Mouse (Mus musculus) hindbrain, embryonic 15.5 days (tissue): Measurements from ENCODE around the gene Dab2ip. TPM values are rescaled to one million over a fixed set of nuclear protein-coding genes. Genes with fewer than 3 reads are reported as not detected.
A peak's percentile ranks its signal among the peaks of the same experiment; 100 is the strongest.

Experiments used
- ATAC-seq: fragments of 200-750 bp; cut with Nextera tagmentation; 2 replicates; pipeline ENCODE4 v1.8.0; 2017; ENCODE audit warnings: low read depth, moderate number of reproducible peaks, moderate TSS enrichment; ENCODE audit not compliant: low FRiP score
- H3K27ac ChIP-seq: fragments of 300-500 bp; sonication (generic); replicated peaks from 2 replicates; pipeline ENCODE4 v1.5.1; 2015; ENCODE audit warnings: mild to moderate bottlenecking, inconsistent platforms
- H3K27me3 ChIP-seq: fragments of 300-500 bp; sonication (generic); 2 replicates; pipeline ENCODE4 v1.6.1; 2015; ENCODE audit warnings: control low read depth, inconsistent platforms
- H3K36me3 ChIP-seq: fragments of 300-500 bp; sonication (generic); 2 replicates; pipeline ENCODE4 v1.6.1; 2015; ENCODE audit warnings: control low read depth, inconsistent platforms
- H3K4me1 ChIP-seq: fragments of 300-500 bp; sonication (generic); replicated peaks from 2 replicates; pipeline ENCODE4 v1.6.1; 2015; ENCODE audit warnings: control low read depth, inconsistent platforms
- H3K4me2 ChIP-seq: fragments of 300-500 bp; sonication (generic); 2 replicates; pipeline ENCODE4 v1.6.1; 2015; ENCODE audit warnings: moderate library complexity, mild to moderate bottlenecking, inconsistent platforms
- H3K4me3 ChIP-seq: fragments of 300-500 bp; sonication (generic); 2 replicates; pipeline ENCODE4 v1.5.1; 2015; ENCODE audit warnings: mild to moderate bottlenecking, inconsistent platforms
- H3K9ac ChIP-seq: fragments of 300-500 bp; sonication (generic); 2 replicates; pipeline ENCODE4 v1.6.1; 2015; ENCODE audit warnings: inconsistent platforms
- H3K9me3 ChIP-seq: fragments of 300-500 bp; sonication (generic); 2 replicates; pipeline ENCODE4 v1.6.1; 2016; ENCODE audit warnings: control low read depth, inconsistent platforms
- WGBS: fragments of 180-500 bp; shearing (Covaris S2); methylation state at CpG from one replicate; pipeline ENCODE4 v1.1.7; 2015; 5-methylcytosine and 5-hydroxymethylcytosine counted together
- polyA plus RNA-seq: library from polyadenylated mRNA; unstranded; fragments of >200 nt; fragmentation: Nextera tagmentation; extraction: Ambion mirVana; gene quantifications from 2 replicates; pipeline ENCODE4 v1.2.1, GENCODE M21; 2015

The Dab2ip gene
- polyA plus RNA-seq, 1 experiment from 2014 or later = 70.7 TPM

DNA sequence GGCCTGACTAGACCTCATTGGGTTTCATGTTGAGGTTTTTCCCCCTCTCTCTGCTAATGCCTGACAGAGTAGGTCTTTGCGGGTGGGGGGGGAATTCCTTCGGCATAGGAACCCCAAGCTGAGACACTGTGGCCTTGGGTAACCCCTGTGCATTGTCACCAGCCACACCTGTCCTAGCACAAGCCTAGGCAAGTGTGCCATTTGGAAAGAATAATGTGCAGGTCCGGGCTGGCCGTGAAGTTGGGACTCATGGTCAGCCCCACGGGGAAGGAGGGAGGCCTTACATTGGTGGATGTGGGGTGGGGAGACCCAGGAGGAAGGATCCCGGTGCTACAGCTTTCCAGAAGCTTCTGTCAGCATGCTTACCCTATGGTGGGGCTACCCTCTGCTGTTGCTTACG is 50.8 kb downstream of the Dab2ip start:
- no peaks in the 10 kb centered on the region for H3K27me3 ChIP-seq
- H3K4me2 ChIP-seq = no peak overlapping the region
- H3K4me3 ChIP-seq = no peak overlapping the region
- no peak overlapping the region for H3K27ac ChIP-seq
- no peak overlapping the region for H3K9ac ChIP-seq
- no peaks in the 10 kb centered on the region for H3K9me3 ChIP-seq
- H3K36me3 ChIP-seq = no peaks in the 10 kb centered on the region
- 80% methylated on average over 7 of the region's 7 CpGs for WGBS
- peaks cover 42% of the 10 kb centered on the region for H3K4me1 ChIP-seq
- no peak for ATAC-seq

DNA sequence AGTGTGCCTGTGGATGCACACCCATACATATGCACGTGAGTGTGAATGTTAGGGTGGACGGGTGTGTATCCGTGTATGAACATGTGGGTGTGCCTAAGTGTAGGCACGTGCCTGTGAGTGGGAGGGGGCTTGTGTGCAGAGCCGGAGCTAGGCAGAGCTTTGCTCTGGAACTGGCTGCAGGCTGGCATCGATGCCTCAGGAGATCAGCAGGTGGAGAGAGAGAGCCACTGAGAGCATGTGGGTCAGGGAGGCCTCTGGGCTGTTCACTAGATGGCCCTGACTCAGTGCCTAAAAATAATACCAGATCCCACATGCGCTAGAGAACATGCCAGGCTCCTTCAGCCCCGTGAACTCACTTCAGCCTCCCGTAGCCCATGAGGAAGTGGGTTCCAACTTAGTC is 51.3 kb downstream of the Dab2ip start:
- Histone ChIP-seq H3K4me3 (no peak overlapping the region), H3K9ac (no peak overlapping the region), H3K9me3 (no peaks in the 10 kb centered on the region), H3K4me2 (no peak overlapping the region), H3K27ac (no peak overlapping the region), H3K36me3 (no peaks in the 10 kb centered on the region), H3K27me3 (no peaks in the 10 kb centered on the region), H3K4me1 (peaks cover 42% of the 10 kb centered on the region)
- ATAC-seq = peak; percentile 52; the same call in 1 of the 2 replicates
- 56% methylated on average over 9 of the region's 9 CpGs for WGBS

DNA sequence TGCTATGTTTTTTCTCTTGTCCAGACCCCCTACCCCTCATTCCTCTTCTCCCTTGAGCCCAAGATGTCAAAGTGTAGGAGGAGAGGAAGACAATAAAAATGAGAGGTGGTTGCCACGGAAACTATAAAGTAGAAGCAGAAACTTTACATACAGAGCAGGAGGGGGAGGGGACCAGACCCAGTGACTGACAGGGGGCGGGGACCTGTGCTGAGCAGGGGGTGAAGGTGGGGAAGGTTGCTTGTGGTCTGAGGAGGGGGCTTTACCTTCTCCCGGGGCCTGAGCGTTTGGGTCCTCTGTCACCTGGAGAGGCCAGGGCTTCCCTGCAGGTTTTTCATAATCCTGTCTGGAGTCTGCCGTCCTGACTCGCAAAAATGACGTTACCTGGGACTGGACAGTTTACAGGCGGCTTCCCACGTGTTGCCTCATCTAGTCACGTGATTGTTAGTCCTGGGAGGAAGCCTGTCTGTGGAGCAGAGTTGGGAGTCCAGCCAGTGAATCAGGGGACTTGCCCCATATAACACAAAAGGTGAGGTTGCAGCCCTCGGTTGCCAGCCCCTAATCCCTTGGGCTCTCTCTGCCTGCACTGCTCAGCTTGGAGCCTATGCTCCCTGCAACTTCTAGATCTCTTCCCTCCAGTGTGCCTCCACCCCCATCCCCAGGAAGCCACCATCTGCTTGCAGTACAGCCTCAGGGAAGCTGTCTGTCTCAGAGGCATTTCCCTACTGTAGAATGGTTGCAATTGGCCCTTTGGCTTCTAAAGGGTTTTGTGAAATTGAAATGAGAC is 52.3 kb downstream of the Dab2ip start:
- H3K9me3 ChIP-seq = no peaks in the 10 kb centered on the region
- H3K4me1 ChIP-seq = peaks cover 42% of the 10 kb centered on the region
- ATAC-seq = 0 out of 2 replicates have a peak, but pooled peaks have one; percentile 20
- no peaks in the 10 kb centered on the region for H3K36me3 ChIP-seq
- H3K4me2 ChIP-seq = no peak overlapping the region; the same call in 1 of the 2 replicates
- no peak overlapping the region for H3K9ac ChIP-seq
- H3K27me3 ChIP-seq = no peaks in the 10 kb centered on the region
- WGBS = 6% methylated on average over 11 of the region's 11 CpGs
- no peak overlapping the region for H3K4me3 ChIP-seq
- no peak overlapping the region for H3K27ac ChIP-seq

DNA sequence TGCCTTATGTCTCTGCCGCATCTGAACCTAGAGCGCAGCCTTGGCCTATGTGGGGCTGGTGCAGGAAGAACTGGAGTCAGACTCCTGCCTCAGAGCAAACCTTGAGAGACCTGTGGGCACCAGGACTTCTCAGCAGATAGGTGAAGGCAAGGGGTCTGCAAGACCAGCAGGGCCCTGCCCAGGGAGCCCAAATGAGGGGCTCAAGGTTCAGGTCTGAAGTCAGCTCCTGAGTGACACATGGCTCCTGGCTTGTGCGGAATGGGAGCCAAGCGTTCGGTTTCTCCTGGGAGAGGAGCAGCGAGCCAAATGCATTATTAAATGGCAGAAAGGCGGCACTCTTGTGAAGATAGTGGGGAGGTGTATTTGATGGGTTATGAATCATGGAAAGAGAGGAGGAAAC is 52.9 kb downstream of the Dab2ip start:
- Histone ChIP-seq H3K36me3 (no peaks in the 10 kb centered on the region), H3K9ac (no peak overlapping the region), H3K4me2 (no peak overlapping the region), H3K27ac (no peak overlapping the region), H3K9me3 (no peaks in the 10 kb centered on the region), H3K4me1 (peaks cover 42% of the 10 kb centered on the region), H3K27me3 (no peaks in the 10 kb centered on the region), H3K4me3 (no peak overlapping the region)
- WGBS = 43% methylated on average over 7 of the region's 7 CpGs
- ATAC-seq = no peak

DNA sequence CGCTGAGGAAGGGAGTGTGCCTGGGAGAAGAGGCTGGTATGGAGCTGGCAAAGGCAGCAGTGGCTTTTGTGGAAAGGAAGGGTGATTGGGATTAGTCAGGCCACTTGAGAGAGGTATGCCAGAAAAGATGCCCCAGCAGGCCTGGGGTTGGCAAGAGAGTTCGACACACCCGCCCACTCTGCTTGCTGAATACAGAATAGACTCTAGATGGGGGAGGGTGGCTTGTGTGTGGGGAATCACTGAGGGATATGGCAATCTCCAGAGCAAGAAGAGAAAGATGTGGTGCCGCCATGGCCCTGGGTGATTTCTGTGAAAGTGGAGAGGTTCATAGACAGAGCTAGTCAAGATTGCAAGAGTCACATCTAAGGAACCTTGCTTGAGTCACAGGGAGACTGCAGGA is 53.6 kb downstream of the Dab2ip start:
- Histone ChIP-seq H3K4me3 (no peak overlapping the region), H3K27ac (no peak overlapping the region), H3K4me1 (peaks cover 42% of the 10 kb centered on the region), H3K36me3 (no peaks in the 10 kb centered on the region), H3K9me3 (no peaks in the 10 kb centered on the region), H3K9ac (no peak overlapping the region), H3K4me2 (no peak overlapping the region), H3K27me3 (no peaks in the 10 kb centered on the region)
- 68% methylated on average over 4 of the region's 4 CpGs for WGBS
- no peak for ATAC-seq

DNA sequence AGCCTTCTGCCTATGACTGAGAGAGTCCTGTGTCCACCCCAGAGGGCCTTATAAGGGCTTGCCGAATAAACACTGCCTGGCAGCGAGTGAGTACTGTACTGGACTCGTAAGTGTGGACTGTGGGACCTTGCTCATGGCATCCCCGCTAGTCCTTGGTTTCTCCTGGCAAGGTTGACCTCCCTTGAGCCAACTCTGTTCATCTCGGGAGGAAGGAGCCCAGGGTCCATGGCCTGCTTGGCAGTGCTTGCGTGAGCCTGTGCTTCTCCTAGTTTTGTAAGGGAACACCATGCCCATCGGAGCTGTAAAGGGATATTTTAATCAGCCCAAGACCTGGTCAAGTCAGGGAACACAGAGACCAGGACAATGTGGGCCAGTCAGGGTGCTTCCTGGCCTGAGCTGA is 54.2 kb downstream of the Dab2ip start:
- Histone ChIP-seq H3K9me3 (no peaks in the 10 kb centered on the region), H3K27ac (no peak overlapping the region), H3K4me3 (no peak overlapping the region), H3K9ac (no peak overlapping the region), H3K4me2 (no peak overlapping the region), H3K4me1 (peaks cover 39% of the 10 kb centered on the region), H3K36me3 (no peaks in the 10 kb centered on the region), H3K27me3 (no peaks in the 10 kb centered on the region)
- 84% methylated on average over 7 of the region's 7 CpGs for WGBS
- no peak for ATAC-seq

DNA sequence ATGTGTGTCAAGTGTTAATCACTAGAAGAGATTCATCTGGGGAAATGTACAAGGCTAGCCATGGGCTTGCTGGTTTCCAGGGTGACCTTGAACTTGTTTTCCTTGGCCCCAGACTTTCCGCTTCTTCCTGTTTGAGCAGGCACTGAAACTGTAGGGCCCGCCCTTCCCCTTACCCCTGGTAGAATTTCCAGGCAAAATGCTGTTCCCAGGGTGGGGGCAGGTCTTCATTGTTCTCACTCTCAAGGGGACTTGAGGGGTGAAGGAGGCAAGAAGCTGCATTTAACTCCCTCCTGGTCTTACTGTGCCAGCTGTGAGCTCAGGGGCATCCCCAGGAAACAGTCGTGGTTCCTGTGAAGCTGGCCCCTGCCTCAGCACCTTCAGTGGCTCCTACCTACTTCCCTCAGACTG is 55.9 kb downstream of the Dab2ip start:
- H3K4me1 ChIP-seq = peaks cover 34% of the 10 kb centered on the region
- ATAC-seq = no peak
- 0 out of 2 replicates have a peak overlapping the region, but pooled peaks have one; percentile 5 for H3K27ac ChIP-seq
- WGBS = 51% methylated on average over 3 of the region's 3 CpGs
- no peak overlapping the region for H3K9ac ChIP-seq
- no peak overlapping the region for H3K4me2 ChIP-seq
- no peak overlapping the region for H3K4me3 ChIP-seq
- no peaks in the 10 kb centered on the region for H3K36me3 ChIP-seq
- no peaks in the 10 kb centered on the region for H3K27me3 ChIP-seq
- no peaks in the 10 kb centered on the region for H3K9me3 ChIP-seq

DNA sequence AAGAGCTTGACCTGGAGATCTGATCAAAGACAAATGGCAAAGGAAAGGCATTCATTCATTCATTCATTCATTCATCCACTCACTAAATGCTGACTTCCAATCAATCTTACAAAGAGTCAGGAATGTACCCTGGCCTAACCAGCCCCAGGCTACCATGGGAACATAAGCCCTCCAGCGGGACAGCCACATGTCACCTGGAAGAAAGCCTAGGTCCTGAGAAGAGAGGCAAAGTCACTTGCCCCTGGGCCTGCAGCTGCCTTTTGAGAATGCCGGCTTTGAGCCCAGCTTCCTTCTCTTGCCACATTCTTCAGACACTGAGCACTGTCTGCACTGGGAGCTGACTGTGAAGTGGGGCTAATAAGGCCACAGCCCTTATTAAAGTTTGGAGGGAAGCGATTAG is 56.3 kb downstream of the Dab2ip start:
- Histone ChIP-seq H3K27ac (peak overlapping the region; percentile 5; the same call in 1 of the 2 replicates), H3K9ac (no peak overlapping the region), H3K4me1 (peaks cover 33% of the 10 kb centered on the region), H3K4me3 (no peak overlapping the region), H3K9me3 (no peaks in the 10 kb centered on the region), H3K27me3 (no peaks in the 10 kb centered on the region), H3K36me3 (no peaks in the 10 kb centered on the region), H3K4me2 (no peak overlapping the region)
- 56% methylated on average over 3 of the region's 3 CpGs for WGBS
- no peak for ATAC-seq

DNA sequence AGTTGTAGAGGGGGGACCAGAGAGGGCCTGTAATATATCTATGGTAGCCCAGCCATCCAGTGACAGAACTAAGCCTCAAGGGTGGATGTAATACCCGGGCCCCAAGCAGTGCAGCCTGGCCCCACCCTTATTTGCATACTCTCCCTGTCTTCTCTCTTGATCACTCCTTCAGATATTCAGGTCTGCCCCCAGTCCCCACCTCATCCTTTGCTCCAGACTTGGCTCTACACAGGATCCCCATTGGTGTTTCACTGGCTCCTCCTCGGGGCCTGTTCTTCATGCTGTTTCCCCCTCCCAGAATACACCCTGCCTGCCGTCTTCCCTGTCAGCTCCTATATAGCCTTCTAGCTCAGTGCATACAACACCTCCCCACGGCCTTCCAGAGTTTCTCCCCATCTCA is 57.3 kb downstream of the Dab2ip start:
- WGBS = 60% methylated on average over 4 of the region's 4 CpGs
- Histone ChIP-seq H3K27me3 (no peaks in the 10 kb centered on the region), H3K36me3 (no peaks in the 10 kb centered on the region), H3K9ac (no peak overlapping the region), H3K9me3 (no peaks in the 10 kb centered on the region), H3K27ac (no peak overlapping the region), H3K4me1 (peaks cover 33% of the 10 kb centered on the region), H3K4me2 (no peak overlapping the region), H3K4me3 (no peak overlapping the region)
- no peak for ATAC-seq

DNA sequence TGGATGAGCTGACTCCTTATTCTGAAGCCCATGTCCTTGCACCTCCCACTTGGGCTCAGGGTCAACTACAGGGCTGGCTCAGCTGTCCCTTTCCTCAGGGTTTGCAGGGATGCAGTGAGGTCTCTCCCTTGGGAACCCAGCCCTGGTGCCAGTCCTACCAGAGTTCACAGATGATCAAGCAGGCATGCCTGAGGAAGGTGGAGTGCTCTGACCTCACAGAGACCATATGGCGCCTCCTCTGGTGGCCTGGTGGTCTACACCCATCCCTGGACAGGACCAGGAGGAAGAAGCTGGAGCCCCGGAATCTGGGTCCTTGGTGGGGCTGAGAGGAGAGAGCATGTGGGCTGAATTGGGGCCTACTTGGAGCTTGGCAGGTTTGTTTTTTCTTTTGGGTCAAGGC is 57.9 kb downstream of the Dab2ip start:
- Histone ChIP-seq H3K4me1 (peaks cover 33% of the 10 kb centered on the region), H3K27ac (no peak overlapping the region), H3K9ac (no peak overlapping the region), H3K4me3 (no peak overlapping the region), H3K4me2 (no peak overlapping the region), H3K36me3 (no peaks in the 10 kb centered on the region), H3K27me3 (no peaks in the 10 kb centered on the region), H3K9me3 (no peaks in the 10 kb centered on the region)
- 48% methylated on average over 2 of the region's 2 CpGs for WGBS
- ATAC-seq = no peak

DNA sequence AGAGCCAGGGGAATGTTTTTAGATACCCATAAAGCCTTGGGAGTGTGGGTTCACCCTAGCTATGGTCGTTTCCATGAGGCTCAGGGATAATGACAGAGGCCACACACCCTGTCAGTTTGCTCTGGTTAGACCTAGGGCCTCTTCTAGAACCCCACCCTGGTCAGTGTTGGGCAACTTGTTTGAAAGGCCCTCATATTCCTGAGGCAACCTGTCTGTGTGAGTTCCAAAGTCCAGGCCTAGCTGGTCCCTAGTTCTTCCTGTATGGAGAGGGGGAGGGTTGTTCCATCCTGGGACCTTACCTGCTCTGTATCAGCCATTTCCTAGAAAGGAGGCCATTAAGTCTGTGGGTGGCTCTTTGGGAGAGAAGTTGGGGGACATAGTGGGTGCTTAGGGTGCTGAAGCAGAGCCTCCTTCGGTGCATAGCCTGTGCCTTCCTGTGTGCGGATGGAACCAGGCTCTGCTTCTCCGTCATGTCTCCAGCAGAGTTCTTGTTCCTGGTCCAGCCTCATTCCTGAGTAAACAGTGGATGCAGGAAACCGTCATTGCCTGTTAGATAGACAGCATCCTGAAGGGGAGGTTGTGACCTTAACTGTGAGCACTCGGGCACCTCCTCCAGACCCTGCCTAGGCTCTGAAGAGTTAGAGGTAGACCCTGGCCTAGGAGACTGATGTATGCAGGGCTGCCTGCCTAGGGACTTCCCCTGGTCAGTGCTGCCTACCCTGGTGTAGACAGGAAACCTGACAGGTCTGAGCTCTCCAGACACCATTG is 59.0 kb downstream of the Dab2ip start:
- no peaks in the 10 kb centered on the region for H3K27me3 ChIP-seq
- no peak overlapping the region for H3K4me3 ChIP-seq
- no peak overlapping the region for H3K4me2 ChIP-seq
- H3K9me3 ChIP-seq = no peaks in the 10 kb centered on the region
- WGBS = 80% methylated on average over 6 of the region's 6 CpGs
- no peaks in the 10 kb centered on the region for H3K36me3 ChIP-seq
- no peak overlapping the region for H3K9ac ChIP-seq
- H3K27ac ChIP-seq = no peak overlapping the region
- peaks cover 32% of the 10 kb centered on the region for H3K4me1 ChIP-seq
- ATAC-seq = no peak

DNA sequence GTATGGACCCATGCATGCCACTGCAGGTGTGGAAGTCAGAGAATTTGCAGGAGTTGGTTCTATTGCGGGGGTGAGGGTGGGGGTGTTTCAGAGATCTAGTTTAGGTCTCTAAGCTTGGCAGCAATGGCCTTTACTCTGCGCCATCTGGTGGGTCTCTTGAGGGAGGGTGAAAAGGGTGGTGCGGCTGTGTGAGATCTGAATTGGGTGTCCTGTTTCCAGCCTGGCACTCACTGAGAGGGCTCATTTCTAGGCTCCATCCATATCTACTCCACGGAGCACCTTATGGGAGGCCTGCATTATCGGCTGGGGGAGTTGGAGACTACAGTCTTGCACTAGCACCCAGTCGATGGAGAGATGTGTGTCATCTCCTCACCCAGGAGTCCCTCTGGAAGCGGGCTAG is 60.9 kb downstream of the Dab2ip start:
- peaks cover 45% of the 10 kb centered on the region for H3K4me1 ChIP-seq
- 78% methylated on average over 7 of the region's 7 CpGs for WGBS
- no peak for ATAC-seq

More for the DNA sequence above, 60.9 kb downstream of the Dab2ip start:
- Histone ChIP-seq H3K9ac (no peak overlapping the region), H3K36me3 (no peaks in the 10 kb centered on the region), H3K4me3 (no peak overlapping the region), H3K27ac (no peak overlapping the region), H3K27me3 (no peaks in the 10 kb centered on the region), H3K4me2 (no peak overlapping the region), H3K9me3 (no peaks in the 10 kb centered on the region)
